In genomic region chr16:13025393-13025792, GRCm38 (mm10) we compare ENCODE assay signal across 9 mouse cellular contexts.
DNase-seq lines count a peak whose midpoint lies in the region; ATAC-seq and TF ChIP-seq lines count a peak whose summit lies in the region.
"Had no signal": no experiment of that assay in that cellular context is flagged by ENCODE, and none has a peak within 500 bp of the region (broad histone marks: within the 10 kb centered on the region; RNA-seq: fewer than 3 reads in every experiment).

No protein-coding gene starts in this region.

- no peak overlapping the region for H3K4me2 ChIP-seq in intestine, embryonic 16.5 days (ENCODE audit: low read depth, low read length)
- H3K4me2 ChIP-seq: limb, embryonic 13.5 days had no signal

- no peak overlapping the region for H3K9ac ChIP-seq in intestine, embryonic 16.5 days (ENCODE audit: low read depth, low read length)
- H3K9ac ChIP-seq: limb, embryonic 13.5 days had no signal

- peak; percentile 35 for DNase-seq in kidney, postnatal 4 days
- no peak for DNase-seq in kidney, adult 8-10 months
- DNase-seq in brain, embryonic 14.5 days (ENCODE audit: low read depth) = peak; percentile 84
- DNase-seq in frontal cortex, postnatal 36 days (ENCODE audit: low spot score in 2 of 2) = peak; percentile 42 to 65
- peak; percentile 39 for DNase-seq in retina, embryonic 14.5 days (ENCODE audit: low spot score)
- no peak for DNase-seq in urinary bladder, adult 2 months (ENCODE audit: low spot score)
- no peak for DNase-seq in B cell, adult 2 months

- H3K36me3 ChIP-seq in intestine, embryonic 16.5 days (ENCODE audit: control insufficient read depth, insufficient read depth, low read length) = no peaks in the 10 kb centered on the region
- H3K36me3 ChIP-seq: limb, embryonic 13.5 days had no signal

- H3K4me3 ChIP-seq in intestine, embryonic 16.5 days (ENCODE audit: low read length) = no peak overlapping the region
- H3K4me3 ChIP-seq: limb, embryonic 13.5 days had no signal

- TF ChIP-seq CTCF in brain, embryonic 14.5 days (IDR thresholded peaks at IDR 0.05; ENCODE audit: borderline replicate concordance, extremely low read depth, insufficient read depth, insufficient read length) = peak; percentile 72; the same call in 1 of the 2 replicates

- no peak for TF ChIP-seq POLR2A in brain, embryonic 14.5 days (IDR thresholded peaks at IDR 0.05; ENCODE audit: borderline replicate concordance, extremely low read depth, insufficient read depth, insufficient read length, poor library complexity, severe bottlenecking)

- H3K27ac ChIP-seq in intestine, embryonic 16.5 days (ENCODE audit: low read length) = no peak overlapping the region
- H3K27ac ChIP-seq: limb, embryonic 13.5 days had no signal

- H3K4me1 ChIP-seq in intestine, embryonic 16.5 days (ENCODE audit: control insufficient read depth, insufficient read depth, low read length) = no peaks in the 10 kb centered on the region
- H3K4me1 ChIP-seq: limb, embryonic 13.5 days had no signal

- no peaks in the 10 kb centered on the region for H3K9me3 ChIP-seq in intestine, embryonic 16.5 days (ENCODE audit: control insufficient read depth, low read length)
- H3K9me3 ChIP-seq: limb, embryonic 13.5 days had no signal

- ATAC-seq in intestine, embryonic 16.5 days = no peak

- H3K27me3 ChIP-seq in intestine, embryonic 16.5 days (replicated peaks; ENCODE audit: control insufficient read depth, insufficient read depth, low read length) = no peaks in the 10 kb centered on the region
- H3K27me3 ChIP-seq: limb, embryonic 13.5 days had no signal

- 35% methylated on average over 3 of the region's 3 CpGs for WGBS in intestine, embryonic 16.5 days

Comparison
In these comparisons a context has a peak if more than half of its experiments do, and no peak if none do; other contexts are left out.
1. DNase-seq: peak in kidney, postnatal 4 days (2 of 2), brain, embryonic 14.5 days (single experiment), frontal cortex, postnatal 36 days (2 of 2) and retina, embryonic 14.5 days (single experiment); none in kidney, adult 8-10 months (0 of 2), urinary bladder, adult 2 months (single experiment) and B cell, adult 2 months (0 of 2).